In genomic region chr2:170133093-170133731, GRCm38 (mm10) we compare ENCODE assay signal across 8 mouse cellular contexts. TPM values are rescaled to one million over a fixed set of nuclear protein-coding genes. Genes with fewer than 3 reads are reported as not detected.
DNase-seq lines count a peak whose midpoint lies in the region; ATAC-seq and TF ChIP-seq lines count a peak whose summit lies in the region.

No protein-coding gene starts in this region.

- no peak for TF ChIP-seq CTCF in MEL (IDR thresholded peaks at IDR 0.05 in 2 of 3, conservative IDR thresholded peaks at IDR 0.05 in 1 of 3; ENCODE audit: control insufficient read depth in 1 of 3, insufficient read depth in 1 of 3, low read depth in 2 of 3, low read length in 3 of 3, poor library complexity in 1 of 3, severe bottlenecking in 1 of 3)

- TF ChIP-seq POLR2A in MEL (IDR thresholded peaks at IDR 0.05; ENCODE audit: control insufficient read depth in 1 of 2, insufficient read depth in 1 of 2, low read depth in 1 of 2, low read length in 2 of 2, poor library complexity in 1 of 2), result no peak

- peaks cover 0 to 50% of the 10 kb centered on the region in 2 experiments; a peak in 3 of 4 replicates for H3K36me3 ChIP-seq in MEL (ENCODE audit: control insufficient read depth in 1 of 2, insufficient read depth in 2 of 2, low read length in 2 of 2)
- H3K36me3 ChIP-seq in hindbrain, embryonic 16.5 days (ENCODE audit: control insufficient read depth, insufficient read depth, low read length), result no peaks in the 10 kb centered on the region

- under 1% methylated on average over 28 of the region's 28 CpGs for WGBS in hindbrain, embryonic 16.5 days

- H3K27me3 ChIP-seq in MEL (ENCODE audit: control insufficient read depth in 1 of 2, insufficient read depth in 2 of 2, low read length in 2 of 2), result no peaks in the 10 kb centered on the region
- H3K27me3 ChIP-seq in hindbrain, embryonic 16.5 days (replicated peaks; ENCODE audit: control insufficient read depth, insufficient read depth, low read length), result no peaks in the 10 kb centered on the region

- peak; percentile 28 for DNase-seq in MEL (ENCODE audit: low read depth, low spot score)
- peak; percentile 53 to 55 for DNase-seq in gastrocnemius, adult 8-10 months (ENCODE audit: low spot score in 2 of 2)
- DNase-seq in left cerebral cortex, adult 11 months (ENCODE audit: low spot score), result peak; percentile 27
- peak; percentile 80 to 89 for DNase-seq in lung, postnatal 4 days
- peak; percentile 34 for DNase-seq in right cerebral cortex, adult 18-20 months
- DNase-seq in urinary bladder, adult 2 months (ENCODE audit: low spot score), result peak; percentile 54

- peak; percentile 37 for ATAC-seq in common myeloid progenitor, adult 5-6 weeks (replicated peaks; ENCODE audit: low read depth, poor library complexity, severe bottlenecking)
- no peak for ATAC-seq in hindbrain, embryonic 16.5 days

- peaks cover 16 to 30% of the 10 kb centered on the region in 2 experiments for H3K4me1 ChIP-seq in MEL (ENCODE audit: control insufficient read depth in 1 of 2, insufficient read depth in 2 of 2, low read length in 2 of 2)
- H3K4me1 ChIP-seq in hindbrain, embryonic 16.5 days (ENCODE audit: control insufficient read depth, insufficient read depth, low read depth, low read length), result peaks cover 17% of the 10 kb centered on the region

- H3K9me3 ChIP-seq in MEL (replicated peaks; ENCODE audit: insufficient read depth, low read length), result no peaks in the 10 kb centered on the region
- no peaks in the 10 kb centered on the region for H3K9me3 ChIP-seq in hindbrain, embryonic 16.5 days (ENCODE audit: control insufficient read depth, low read length)

- peak overlapping the region; percentile 70 for H3K4me2 ChIP-seq in hindbrain, embryonic 16.5 days (ENCODE audit: low read length)

- no peak overlapping the region for H3K27ac ChIP-seq in MEL (ENCODE audit: control insufficient read depth, low read depth, low read length)
- H3K27ac ChIP-seq in hindbrain, embryonic 16.5 days (ENCODE audit: low read depth, low read length), result peak overlapping the region; percentile 59

- no peak overlapping the region for H3K9ac ChIP-seq in MEL (ENCODE audit: control insufficient read depth, low read depth, low read length, poor library complexity, severe bottlenecking)
- H3K9ac ChIP-seq in hindbrain, embryonic 16.5 days (ENCODE audit: low read depth, low read length), result peak overlapping the region; percentile 58

- no peak for TF ChIP-seq EP300 in MEL (IDR thresholded peaks at IDR 0.05; ENCODE audit: low read depth in 1 of 2, low read length in 2 of 2)

- peaks cover 45% of the 10 kb centered on the region for H3K79me2 ChIP-seq in MEL (ENCODE audit: control insufficient read depth, insufficient read depth, low read length, poor library complexity)

- no peak overlapping the region for H3K4me3 ChIP-seq in MEL (ENCODE audit: control insufficient read depth in 1 of 2, insufficient read depth in 1 of 2, low read depth in 2 of 2, low read length in 2 of 2)
- H3K4me3 ChIP-seq in hindbrain, embryonic 16.5 days (ENCODE audit: low read length), result peak overlapping the region; percentile 39

- no peak for TF ChIP-seq RAD21 in MEL (IDR thresholded peaks at IDR 0.05; ENCODE audit: low read depth, low read length)

TF ChIP-seq in MEL, 35 proteins besides CTCF, POLR2A, EP300 and RAD21:
- TF ChIP-seq HCFC1 (IDR thresholded peaks at IDR 0.05; ENCODE audit: low read depth, low read length) (no peak), MXI1 (IDR thresholded peaks at IDR 0.05; ENCODE audit: low read depth, low read length) (no peak), JUND (IDR thresholded peaks at IDR 0.05; ENCODE audit: low read depth, low read length) (no peak), NRF1 (IDR thresholded peaks at IDR 0.05; ENCODE audit: insufficient read depth, low read depth, low read length, poor library complexity, severe bottlenecking) (no peak), KAT2A (conservative IDR thresholded peaks at IDR 0.05; ENCODE audit: low read depth, low read length) (no peak), ZC3H11A (IDR thresholded peaks at IDR 0.05; ENCODE audit: low read depth, low read length) (no peak), UBTF (IDR thresholded peaks at IDR 0.05; ENCODE audit: borderline replicate concordance, insufficient read depth, low read depth, low read length) (no peak), E2F4 (IDR thresholded peaks at IDR 0.05; ENCODE audit: borderline replicate concordance, low read depth, low read length) (no peak), TAL1 (IDR thresholded peaks at IDR 0.05; ENCODE audit: low read length) (no peak), MAZ (IDR thresholded peaks at IDR 0.05; ENCODE audit: low read depth, low read length) (no peak), NELFE (IDR thresholded peaks at IDR 0.05; ENCODE audit: low read depth, low read length) (no peak)

RNA-seq across cellular contexts. Expression of gene Zfp217, which starts 14.7 kb away (rescaled TPM):
- 21.7 and 29.3 TPM in 2 replicates for total RNA-seq in MEL (2012; rRNA removed)
- 10 to 100 TPM; 25.5 to 34.9 TPM for polyA plus RNA-seq in MEL (2012; ENCODE audit: insufficient read depth in 1 of 2, insufficient read length in 2 of 2, low read depth in 1 of 2, low replicate concordance in 2 of 2, missing spikeins in 1 of 2)
- 33.2 and 40.1 TPM in 2 replicates for total RNA-seq in common myeloid progenitor, adult 5-6 weeks (2017)
- 1 to 10 TPM; 5.9 to 7.5 (median 6.7) TPM for total RNA-seq in gastrocnemius, adult 8-10 months (2022)
- polyA plus RNA-seq in hindbrain, embryonic 16.5 days (2015; fragmentation: Nextera tagmentation; extraction: Ambion mirVana), result 0.92 and 1.0 TPM in 2 replicates
- polyA plus RNA-seq in urinary bladder, adult 2 months (2012; rRNA removed), result 8.9 and 11.5 TPM in 2 replicates

Comparison
In these comparisons a context has a peak if more than half of its experiments do, and no peak if none do; other contexts are left out.
1. DNase-seq: peak in every context shown above with its lines; median percentile 84 in lung, postnatal 4 days; 54 in gastrocnemius, adult 8-10 months; 54 in urinary bladder, adult 2 months; 34 in right cerebral cortex, adult 18-20 months; 28 in MEL; 27 in left cerebral cortex, adult 11 months.